Mouse (Mus musculus) NIH3T3 (cell line): ENCODE measurements around the gene Gm10408.
"Not testable (repeated sequence)": the region's sequence is repeated elsewhere in the genome, so short reads cannot be mapped to it uniquely, and the experiment has no call there.

Source experiments
- DNase-seq: peaks from one replicate; pipeline ENCODE4 v3.0.0-alpha.2; 2012; ENCODE audit warnings: low read depth

The Gm10408 gene

GRCm38 (mm10) chr14:3449079-3449478 is at the start of gene Gm10408:
Gm10408 (plus strand) TSS chr14:3449379.
- not testable (repeated sequence) for DNase-seq

- not testable (repeated sequence) for DNase-seq
These were observed 36.9 kb upstream of the Gm10408 start, which contains the start of gene Gm10409 for GRCm38 (mm10) chr14:3412314-3412713. Gm10409 (plus strand) TSS chr14:3412614.

- DNase-seq, result not testable (repeated sequence)
These were observed 21.4 kb upstream of the Gm10408 start, which contains the start of gene Gm3005 for GRCm38 (mm10) chr14:3427803-3428202. Gm3005 (plus strand) TSS chr14:3428103.
